In the genomic region with DNA sequence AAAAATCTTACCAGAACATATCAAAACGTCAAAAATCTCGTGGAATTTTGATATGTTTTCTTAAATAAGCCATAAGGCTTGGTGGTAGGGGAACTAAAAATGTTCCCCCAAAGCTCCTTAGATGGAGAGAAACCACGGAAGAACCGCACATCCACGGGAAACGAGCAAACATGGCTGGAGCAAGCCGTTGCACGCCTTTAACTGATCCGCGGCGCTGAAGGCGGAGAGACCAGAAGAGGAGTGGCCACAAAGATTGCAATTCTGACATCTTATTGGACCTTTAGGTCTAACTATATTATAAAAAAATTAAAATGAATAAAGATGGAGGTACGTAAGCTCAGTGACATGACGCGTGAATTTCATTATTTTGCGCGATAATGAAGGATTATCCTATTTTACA, we compare ENCODE assay signal across 8 mouse cellular contexts.
DNase-seq lines count a peak whose midpoint lies in the region; ATAC-seq lines count a peak whose summit lies in the region.

No protein-coding gene starts in this region.

- no peaks in the 10 kb centered on the region for H3K27me3 ChIP-seq in kidney, embryonic 15.5 days
- H3K27me3 ChIP-seq in embryonic facial prominence, embryonic 11.5 days (ENCODE audit: control insufficient read depth, insufficient read depth, low read length): no peaks in the 10 kb centered on the region
- H3K27me3 ChIP-seq in heart, embryonic 14.5 days (ENCODE audit: control insufficient read depth, insufficient read depth, low read length): no peaks in the 10 kb centered on the region
- no peaks in the 10 kb centered on the region for H3K27me3 ChIP-seq in limb, embryonic 11.5 days (ENCODE audit: control insufficient read depth, insufficient read depth, low read length)
- no peaks in the 10 kb centered on the region for H3K27me3 ChIP-seq in midbrain, embryonic 13.5 days

- H3K4me2 ChIP-seq in kidney, embryonic 15.5 days: peak overlapping the region; percentile 46
- no peak overlapping the region for H3K4me2 ChIP-seq in embryonic facial prominence, embryonic 11.5 days (ENCODE audit: low read depth, low read length)
- peak overlapping the region; percentile 56 for H3K4me2 ChIP-seq in heart, embryonic 14.5 days (ENCODE audit: low read length)
- no peak overlapping the region for H3K4me2 ChIP-seq in limb, embryonic 11.5 days (ENCODE audit: low read depth, severe bottlenecking)
- peak overlapping the region; percentile 38 for H3K4me2 ChIP-seq in midbrain, embryonic 13.5 days (replicated peaks)

- 71% methylated on average over 17 of the region's 17 CpGs for WGBS in kidney, embryonic 15.5 days
- 72% methylated on average over 17 of the region's 17 CpGs for WGBS in embryonic facial prominence, embryonic 11.5 days
- 64% methylated on average over 17 of the region's 17 CpGs for WGBS in heart, embryonic 14.5 days
- 70% methylated on average over 17 of the region's 17 CpGs for WGBS in limb, embryonic 11.5 days
- 59% methylated on average over 17 of the region's 17 CpGs for WGBS in midbrain, embryonic 13.5 days

- peak overlapping the region; percentile 49 for H3K4me3 ChIP-seq in kidney, embryonic 15.5 days (replicated peaks)
- peak overlapping the region; percentile 43 for H3K4me3 ChIP-seq in embryonic facial prominence, embryonic 11.5 days (ENCODE audit: low read depth, low read length)
- H3K4me3 ChIP-seq in heart, embryonic 14.5 days (ENCODE audit: control insufficient read depth in 1 of 2, insufficient read depth in 1 of 2, low read depth in 1 of 2, low read length in 2 of 2): peak overlapping the region; percentile 46 to 47; a peak in 3 of 4 replicates
- peak overlapping the region; percentile 37 for H3K4me3 ChIP-seq in limb, embryonic 11.5 days (ENCODE audit: low read depth, low read length)
- H3K4me3 ChIP-seq in midbrain, embryonic 13.5 days (replicated peaks): peak overlapping the region; percentile 47

- no peak overlapping the region for H3K27ac ChIP-seq in kidney, embryonic 15.5 days
- H3K27ac ChIP-seq in embryonic facial prominence, embryonic 11.5 days (replicated peaks; ENCODE audit: low read depth, low read length): no peak overlapping the region
- H3K27ac ChIP-seq in heart, embryonic 14.5 days (replicated peaks in 1 of 2; ENCODE audit: control insufficient read depth in 1 of 2, insufficient read depth in 1 of 2, low read depth in 2 of 2, low read length in 2 of 2): no peak overlapping the region
- no peak overlapping the region for H3K27ac ChIP-seq in limb, embryonic 11.5 days (replicated peaks; ENCODE audit: low read depth, low read length)
- no peak overlapping the region for H3K27ac ChIP-seq in midbrain, embryonic 13.5 days

- H3K36me3 ChIP-seq in kidney, embryonic 15.5 days: no peaks in the 10 kb centered on the region
- no peaks in the 10 kb centered on the region for H3K36me3 ChIP-seq in embryonic facial prominence, embryonic 11.5 days (replicated peaks; ENCODE audit: control insufficient read depth, insufficient read depth, low read depth, low read length)
- H3K36me3 ChIP-seq in heart, embryonic 14.5 days (ENCODE audit: control insufficient read depth, insufficient read depth, low read length): no peaks in the 10 kb centered on the region
- no peaks in the 10 kb centered on the region for H3K36me3 ChIP-seq in limb, embryonic 11.5 days (ENCODE audit: control insufficient read depth, insufficient read depth, low read length)
- no peaks in the 10 kb centered on the region for H3K36me3 ChIP-seq in midbrain, embryonic 13.5 days

- ATAC-seq in kidney, embryonic 15.5 days (replicated peaks; ENCODE audit: low FRiP score): no peak
- ATAC-seq in embryonic facial prominence, embryonic 11.5 days (replicated peaks; ENCODE audit: insufficient number of reproducible peaks, low FRiP score, low TSS enrichment, low read depth): no peak
- ATAC-seq in heart, embryonic 14.5 days (ENCODE audit: insufficient number of reproducible peaks, insufficient read depth, low FRiP score, low read depth): no peak
- no peak for ATAC-seq in limb, embryonic 11.5 days (ENCODE audit: insufficient number of reproducible peaks, low FRiP score, low TSS enrichment, low read depth)
- ATAC-seq in midbrain, embryonic 13.5 days: no peak
- no peak for ATAC-seq in inflammation-experienced regulatory T-cells, adult 6 months

- H3K9me3 ChIP-seq in kidney, embryonic 15.5 days (replicated peaks): no peaks in the 10 kb centered on the region
- no peaks in the 10 kb centered on the region for H3K9me3 ChIP-seq in embryonic facial prominence, embryonic 11.5 days (replicated peaks; ENCODE audit: control insufficient read depth, low read length)
- H3K9me3 ChIP-seq in heart, embryonic 14.5 days (ENCODE audit: control insufficient read depth, low read length): no peaks in the 10 kb centered on the region
- H3K9me3 ChIP-seq in limb, embryonic 11.5 days (ENCODE audit: control insufficient read depth, low read length): no peaks in the 10 kb centered on the region
- H3K9me3 ChIP-seq in midbrain, embryonic 13.5 days: no peaks in the 10 kb centered on the region

- DNase-seq in kidney, adult 9 months: no peak
- peak; percentile 44 for DNase-seq in embryonic facial prominence, embryonic 11.5 days (ENCODE audit: low spot score)
- peak; percentile 50 for DNase-seq in limb, embryonic 11.5 days (ENCODE audit: low spot score)
- peak; percentile 36 for DNase-seq in yolk sac, embryonic 10.5 days (ENCODE audit: low spot score)

- no peak overlapping the region for H3K9ac ChIP-seq in kidney, embryonic 15.5 days
- H3K9ac ChIP-seq in embryonic facial prominence, embryonic 11.5 days (replicated peaks; ENCODE audit: low read length): no peak overlapping the region
- H3K9ac ChIP-seq in heart, embryonic 14.5 days (ENCODE audit: low read length): peak overlapping the region; percentile 72; the same call in 1 of the 2 replicates
- H3K9ac ChIP-seq in limb, embryonic 11.5 days (ENCODE audit: low read length): no peak overlapping the region
- H3K9ac ChIP-seq in midbrain, embryonic 13.5 days (replicated peaks): no peak overlapping the region

- H3K4me1 ChIP-seq in kidney, embryonic 15.5 days: no peaks in the 10 kb centered on the region
- no peaks in the 10 kb centered on the region for H3K4me1 ChIP-seq in embryonic facial prominence, embryonic 11.5 days (ENCODE audit: control insufficient read depth, insufficient read depth, low read length)
- H3K4me1 ChIP-seq in heart, embryonic 14.5 days (ENCODE audit: control insufficient read depth in 2 of 2, insufficient read depth in 2 of 2, low read length in 2 of 2): no peaks in the 10 kb centered on the region
- H3K4me1 ChIP-seq in limb, embryonic 11.5 days (ENCODE audit: control insufficient read depth, insufficient read depth, low read length): no peaks in the 10 kb centered on the region
- no peaks in the 10 kb centered on the region for H3K4me1 ChIP-seq in midbrain, embryonic 13.5 days (replicated peaks)

Comparison
In these comparisons a context has a peak if more than half of its experiments do, and no peak if none do; other contexts are left out.
1. H3K4me2 ChIP-seq: peak in kidney, embryonic 15.5 days (single experiment), heart, embryonic 14.5 days (single experiment) and midbrain, embryonic 13.5 days (single experiment); none in embryonic facial prominence, embryonic 11.5 days (single experiment) and limb, embryonic 11.5 days (single experiment).
2. Peak in every context shown above with its lines, with median percentiles within 50 percentile points of each other: H3K4me3 ChIP-seq.